ENCODE assay signal across 8 mouse cellular contexts in the genomic region with DNA sequence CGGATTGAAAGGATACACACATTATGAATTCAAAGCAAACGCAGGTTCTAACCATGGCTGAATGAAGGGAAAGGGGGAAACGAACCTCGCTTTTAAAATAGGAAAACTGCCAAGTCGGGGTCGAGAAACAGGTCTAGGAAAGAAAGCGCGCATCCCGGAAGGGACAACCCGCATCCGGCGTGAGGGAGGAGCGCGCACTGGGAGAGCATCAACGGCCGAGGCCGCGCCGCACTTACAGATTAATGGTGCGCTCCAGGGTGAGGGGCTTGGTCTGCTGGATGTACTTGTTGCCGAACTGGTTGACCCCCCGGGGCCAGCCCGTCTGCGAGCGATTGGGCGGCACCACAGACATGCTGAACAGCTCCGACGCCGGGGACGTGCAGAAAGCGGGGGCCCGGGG. TPM values are rescaled to one million over a fixed set of nuclear protein-coding genes. Genes with fewer than 3 reads are reported as not detected.
A peak's percentile ranks its signal among the peaks of the same experiment; 100 is the strongest.
DNase-seq lines count a peak whose midpoint lies in the region; ATAC-seq and TF ChIP-seq lines count a peak whose summit lies in the region.
"Not testable (repeated sequence)": the region's sequence is repeated elsewhere in the genome, so short reads cannot be mapped to it uniquely, and the experiment has no call there.

No protein-coding gene starts in this region.

- H3K27me3 ChIP-seq in heart, embryonic 16.5 days (ENCODE audit: control insufficient read depth, insufficient read depth, low read length); liver, postnatal 0 days (ENCODE audit: insufficient read depth, low read length); neural tube, embryonic 13.5 days: not testable (repeated sequence)

- not testable (repeated sequence) for H3K9me3 ChIP-seq in heart, embryonic 16.5 days (replicated peaks; ENCODE audit: control insufficient read depth, low read length); liver, postnatal 0 days (ENCODE audit: low read length); neural tube, embryonic 13.5 days

- peak; percentile 77 to 86 for DNase-seq in kidney, postnatal 4 days
- DNase-seq in liver, postnatal 0 days: peak; percentile 82
- peak; percentile 41 for DNase-seq in telencephalon, adult 2 months (ENCODE audit: low read depth, low spot score)

- not testable (repeated sequence) for H3K4me1 ChIP-seq in brown adipose tissue, adult 24 weeks (ENCODE audit: control insufficient read depth, insufficient read depth, insufficient read length, low read length)
- peaks cover 22% of the 10 kb centered on the region for H3K4me1 ChIP-seq in heart, embryonic 16.5 days (ENCODE audit: control insufficient read depth, insufficient read depth, low read length)
- peaks cover 27% of the 10 kb centered on the region for H3K4me1 ChIP-seq in liver, postnatal 0 days (ENCODE audit: insufficient read depth)
- H3K4me1 ChIP-seq in neural tube, embryonic 13.5 days (replicated peaks): peaks cover 37% of the 10 kb centered on the region

- H3K27ac ChIP-seq in brown adipose tissue, adult 24 weeks (replicated peaks; ENCODE audit: low read depth, low read length): peak overlapping the region; percentile 21; the same call in 1 of the 2 replicates
- H3K27ac ChIP-seq in heart, embryonic 16.5 days (ENCODE audit: low read length): peak overlapping the region; percentile 84
- peak overlapping the region; percentile 88 for H3K27ac ChIP-seq in liver, postnatal 0 days (ENCODE audit: low read depth)
- H3K27ac ChIP-seq in neural tube, embryonic 13.5 days (replicated peaks): peak overlapping the region; percentile 81

- H3K4me2 ChIP-seq in heart, embryonic 16.5 days (ENCODE audit: low read depth, low read length): peak overlapping the region; percentile 92
- peak overlapping the region; percentile 73 for H3K4me2 ChIP-seq in liver, postnatal 0 days (ENCODE audit: low read depth, low read length)
- H3K4me2 ChIP-seq in neural tube, embryonic 13.5 days: peak overlapping the region; percentile 88

- H3K4me3 ChIP-seq in brown adipose tissue, adult 24 weeks (ENCODE audit: insufficient read depth, low read depth, low read length): peak overlapping the region; percentile 88
- H3K4me3 ChIP-seq in heart, embryonic 16.5 days (ENCODE audit: low read length): peak overlapping the region; percentile 96
- peak overlapping the region; percentile 94 for H3K4me3 ChIP-seq in liver, postnatal 0 days (ENCODE audit: low read depth, low read length)
- peak overlapping the region; percentile 70 for H3K4me3 ChIP-seq in neural tube, embryonic 13.5 days

- not testable (repeated sequence) for H3K36me3 ChIP-seq in heart, embryonic 16.5 days (ENCODE audit: control insufficient read depth, insufficient read depth); liver, postnatal 0 days (replicated peaks; ENCODE audit: insufficient read depth, low read length)
- H3K36me3 ChIP-seq in neural tube, embryonic 13.5 days: peaks cover 15% of the 10 kb centered on the region

- peak overlapping the region; percentile 84 for H3K9ac ChIP-seq in heart, embryonic 16.5 days (ENCODE audit: low read length)
- peak overlapping the region; percentile 68 for H3K9ac ChIP-seq in liver, postnatal 0 days (replicated peaks)
- peak overlapping the region; percentile 79 for H3K9ac ChIP-seq in neural tube, embryonic 13.5 days

- 0% methylated on average over 20 of the region's 32 CpGs for WGBS in heart, embryonic 16.5 days
- WGBS in liver, postnatal 0 days (ENCODE audit: insufficient replicate concordance): under 1% methylated on average over 22 of the region's 32 CpGs
- 0% methylated on average over 27 of the region's 32 CpGs for WGBS in neural tube, embryonic 13.5 days

- 0 out of 2 replicates have a peak, but pooled peaks have one; percentile 5 for TF ChIP-seq EP300 in liver, postnatal 0 days (IDR thresholded peaks at IDR 0.05; ENCODE audit: low read depth)

- ATAC-seq in CD4-positive, CD25-positive, alpha-beta regulatory T cell, adult 4 months: peak; percentile 35
- peak; percentile 67 for ATAC-seq in erythroid progenitor cell, adult 5-6 weeks (replicated peaks; ENCODE audit: low FRiP score, poor library complexity, severe bottlenecking)
- ATAC-seq in heart, embryonic 16.5 days (replicated peaks; ENCODE audit: extremely low read depth, insufficient read depth, low FRiP score): peak; percentile 85
- ATAC-seq in liver, postnatal 0 days: peak; percentile 80
- ATAC-seq in neural tube, embryonic 13.5 days (ENCODE audit: low read depth): peak; percentile 95

- TF ChIP-seq CTCF in liver, postnatal 0 days (IDR thresholded peaks at IDR 0.05; ENCODE audit: low read depth): not testable (repeated sequence)

RNA-seq across cellular contexts. Expression of a gene that starts 0.3 kb away (rescaled TPM):
- polyA plus RNA-seq in CD4-positive, CD25-positive, alpha-beta regulatory T cell, adult 4 months (2017; shearing (Covaris generic)): 10 to 100 TPM; 57.1 to 87.8 TPM
- 27.6 and 28.7 TPM in 2 replicates for polyA plus RNA-seq in brown adipose tissue, adult 24 weeks (2012; ENCODE audit: insufficient read depth, insufficient read length, missing spikeins)
- total RNA-seq in erythroid progenitor cell, adult 5-6 weeks (2015; ENCODE audit: low replicate concordance): 33.2 and 80.1 TPM in 2 replicates
- total RNA-seq in erythroid progenitor cell, adult 5-6 weeks (2017; ENCODE audit: low replicate concordance): 38.6 and 88.1 TPM in 2 replicates
- 64.5 and 76.9 TPM in 2 replicates for polyA plus RNA-seq in heart, embryonic 16.5 days (2015; fragmentation: Nextera tagmentation; extraction: Ambion mirVana)
- polyA plus RNA-seq in liver, postnatal 0 days (2015; fragmentation: Nextera tagmentation; extraction: Ambion mirVana): 52.6 and 59.8 TPM in 2 replicates
- 96.6 and 98.6 TPM in 2 replicates for polyA plus RNA-seq in neural tube, embryonic 13.5 days (2015; fragmentation: Nextera tagmentation; extraction: Ambion mirVana)

RNA-seq across cellular contexts. Expression of a gene that starts 0.5 kb away (rescaled TPM):
- 10 to 100 TPM; 17.3 to 18.3 TPM for polyA plus RNA-seq in CD4-positive, CD25-positive, alpha-beta regulatory T cell, adult 4 months (2017; shearing (Covaris generic))
- 6.5 and 11.2 TPM in 2 replicates for polyA plus RNA-seq in brown adipose tissue, adult 24 weeks (2012; ENCODE audit: insufficient read depth, insufficient read length, missing spikeins)
- 10.1 and 19.3 TPM in 2 replicates for total RNA-seq in erythroid progenitor cell, adult 5-6 weeks (2015; ENCODE audit: low replicate concordance)
- 2.4 and 5.0 TPM in 2 replicates for total RNA-seq in erythroid progenitor cell, adult 5-6 weeks (2017; ENCODE audit: low replicate concordance)
- 11.1 and 12.2 TPM in 2 replicates for polyA plus RNA-seq in heart, embryonic 16.5 days (2015; fragmentation: Nextera tagmentation; extraction: Ambion mirVana)
- polyA plus RNA-seq in liver, postnatal 0 days (2015; fragmentation: Nextera tagmentation; extraction: Ambion mirVana): 3.5 and 3.9 TPM in 2 replicates
- 12.8 and 14.2 TPM in 2 replicates for polyA plus RNA-seq in neural tube, embryonic 13.5 days (2015; fragmentation: Nextera tagmentation; extraction: Ambion mirVana)

RNA-seq across cellular contexts. Expression of a gene that starts 23.9 kb away (rescaled TPM):
- 10 to 100 TPM; 33.1 to 37.4 TPM for polyA plus RNA-seq in CD4-positive, CD25-positive, alpha-beta regulatory T cell, adult 4 months (2017; shearing (Covaris generic))
- polyA plus RNA-seq in brown adipose tissue, adult 24 weeks (2012; ENCODE audit: insufficient read depth, insufficient read length, missing spikeins): 45.8 and 66.8 TPM in 2 replicates
- total RNA-seq in erythroid progenitor cell, adult 5-6 weeks (2015; ENCODE audit: low replicate concordance): 51.5 and 53.2 TPM in 2 replicates
- total RNA-seq in erythroid progenitor cell, adult 5-6 weeks (2017; ENCODE audit: low replicate concordance): 129 and 190 TPM in 2 replicates
- polyA plus RNA-seq in heart, embryonic 16.5 days (2015; fragmentation: Nextera tagmentation; extraction: Ambion mirVana): 43.3 and 45.5 TPM in 2 replicates
- polyA plus RNA-seq in liver, postnatal 0 days (2015; fragmentation: Nextera tagmentation; extraction: Ambion mirVana): 60.2 and 66.9 TPM in 2 replicates
- polyA plus RNA-seq in neural tube, embryonic 13.5 days (2015; fragmentation: Nextera tagmentation; extraction: Ambion mirVana): 67.1 and 74.4 TPM in 2 replicates

Comparison
In these comparisons a context has a peak if more than half of its experiments do, and no peak if none do; other contexts are left out.
1. Peak in every context shown above with its lines: DNase-seq, ATAC-seq, H3K4me3 ChIP-seq and H3K27ac ChIP-seq.
2. ATAC-seq: peak in every context shown above with its lines; median percentile 95 in neural tube, embryonic 13.5 days; 85 in heart, embryonic 16.5 days; 80 in liver, postnatal 0 days; 67 in erythroid progenitor cell, adult 5-6 weeks; 35 in CD4-positive, CD25-positive, alpha-beta regulatory T cell, adult 4 months.
3. H3K27ac ChIP-seq: peak in every context shown above with its lines; median percentile 88 in liver, postnatal 0 days; 84 in heart, embryonic 16.5 days; 81 in neural tube, embryonic 13.5 days; 21 in brown adipose tissue, adult 24 weeks.